Mouse (Mus musculus) megakaryocyte progenitor cell, adult 5-6 weeks (primary cell): ENCODE measurements around the gene Slc27a4. TPM values are rescaled to one million over a fixed set of nuclear protein-coding genes. Genes with fewer than 3 reads are reported as not detected.
"Not testable (repeated sequence)": the region's sequence is repeated elsewhere in the genome, so short reads cannot be mapped to it uniquely, and the experiment has no call there.

ENCODE experiments used
- ATAC-seq: replicated peaks from 2 replicates; pipeline ENCODE4 v1.8.0; 2016; ENCODE audit warnings: mild to moderate bottlenecking, moderate TSS enrichment, inconsistent platforms; ENCODE audit not compliant: poor library complexity
- total RNA-seq, 2 experiments: library from RNA; stranded (forward) in 1 of 2; stranded (reverse) in 1 of 2; fragments of 157-497, 149-512 nt in 1 of 2; fragments of 200-1000 nt in 1 of 2; gene quantifications; 2 replicates each; pipeline versions ENCODE4 v1.2.3 to v1.2.4; 2015 to 2017

The Slc27a4 gene
- total RNA-seq (2015) (4.2 and 5.5 TPM in 2 replicates), total RNA-seq (2017) (6.8 and 7.2 TPM in 2 replicates)

DNA sequence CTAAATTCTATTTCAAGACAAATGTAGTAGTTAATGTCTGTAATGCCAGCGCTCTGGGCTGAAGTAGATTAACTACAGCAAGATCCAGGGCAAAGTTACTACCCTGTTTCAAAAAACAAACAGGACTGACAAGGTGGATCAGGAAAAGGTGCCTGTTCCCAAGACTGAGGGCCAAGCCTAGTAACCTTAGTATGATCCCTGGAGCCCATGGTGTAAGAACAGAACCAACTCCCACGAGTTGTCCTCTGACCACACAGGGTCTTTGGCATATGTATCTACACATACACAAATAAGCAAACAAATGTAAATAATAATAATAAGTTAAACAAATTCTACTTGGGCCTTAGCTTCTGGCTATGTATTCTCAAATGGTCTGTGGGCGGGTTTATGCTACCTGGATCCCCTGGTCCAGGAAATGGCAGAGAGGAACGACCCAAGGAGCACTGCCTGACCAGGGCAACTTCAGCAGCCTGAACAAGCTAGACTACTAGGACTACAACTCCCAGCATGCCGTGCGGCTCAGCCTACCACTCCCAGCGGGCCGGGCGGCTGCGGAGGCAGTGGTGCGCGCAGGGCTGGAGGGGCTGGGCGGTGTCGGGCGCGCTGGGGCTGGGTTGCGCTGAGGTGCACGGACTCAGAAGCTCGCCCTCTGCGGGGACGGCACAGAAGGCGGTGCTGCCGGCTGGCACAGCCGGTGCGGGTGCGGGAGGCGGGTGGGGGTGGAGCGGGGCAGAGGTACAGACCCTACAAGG, at the start of gene Slc27a4:
Gene Slc27a4, plus strand, starts transcription at position 560 of the 752 bp plus-strand sequence.
- peak; percentile 99 for ATAC-seq

DNA sequence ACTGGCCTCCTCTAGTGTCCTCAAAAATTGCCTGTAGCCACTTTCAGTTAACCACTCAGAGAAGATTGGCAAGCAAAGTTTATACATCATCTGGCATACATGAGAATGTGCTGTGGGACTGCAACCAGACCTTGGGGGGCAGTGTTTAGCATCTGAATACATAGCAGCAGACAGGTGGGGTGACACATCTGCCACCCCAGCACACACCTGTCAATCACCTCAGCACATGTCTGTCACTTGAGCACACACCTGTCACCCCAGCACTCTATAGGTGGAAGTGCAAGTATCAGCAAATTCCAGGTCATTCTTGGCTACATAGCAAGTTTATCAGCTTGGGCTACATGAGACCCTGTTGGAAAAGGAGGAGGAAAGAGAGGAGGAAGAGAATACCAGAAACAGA, 46.7 kb upstream of the Slc27a4 start:
- no peak for ATAC-seq

DNA sequence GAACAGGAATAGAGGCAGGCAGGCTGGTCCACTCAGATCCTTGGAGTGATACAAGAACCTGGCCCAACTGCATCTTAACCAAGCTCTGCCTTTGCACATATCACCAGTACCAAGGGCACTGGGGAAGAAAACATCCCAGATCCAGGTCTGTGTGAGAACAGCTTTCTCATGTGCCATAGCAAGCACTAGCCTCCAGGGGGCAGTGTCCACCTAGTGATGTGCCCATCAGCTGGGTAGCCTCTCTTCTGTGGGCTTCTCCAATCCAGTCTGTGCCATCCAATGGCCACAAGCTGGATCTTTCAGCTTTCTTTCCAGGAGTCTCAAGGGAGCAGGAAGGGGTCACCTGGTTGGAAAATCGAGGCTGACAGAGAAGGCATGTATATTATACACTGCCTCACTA, 37.6 kb upstream of the Slc27a4 start:
- ATAC-seq: peak; percentile 99

DNA sequence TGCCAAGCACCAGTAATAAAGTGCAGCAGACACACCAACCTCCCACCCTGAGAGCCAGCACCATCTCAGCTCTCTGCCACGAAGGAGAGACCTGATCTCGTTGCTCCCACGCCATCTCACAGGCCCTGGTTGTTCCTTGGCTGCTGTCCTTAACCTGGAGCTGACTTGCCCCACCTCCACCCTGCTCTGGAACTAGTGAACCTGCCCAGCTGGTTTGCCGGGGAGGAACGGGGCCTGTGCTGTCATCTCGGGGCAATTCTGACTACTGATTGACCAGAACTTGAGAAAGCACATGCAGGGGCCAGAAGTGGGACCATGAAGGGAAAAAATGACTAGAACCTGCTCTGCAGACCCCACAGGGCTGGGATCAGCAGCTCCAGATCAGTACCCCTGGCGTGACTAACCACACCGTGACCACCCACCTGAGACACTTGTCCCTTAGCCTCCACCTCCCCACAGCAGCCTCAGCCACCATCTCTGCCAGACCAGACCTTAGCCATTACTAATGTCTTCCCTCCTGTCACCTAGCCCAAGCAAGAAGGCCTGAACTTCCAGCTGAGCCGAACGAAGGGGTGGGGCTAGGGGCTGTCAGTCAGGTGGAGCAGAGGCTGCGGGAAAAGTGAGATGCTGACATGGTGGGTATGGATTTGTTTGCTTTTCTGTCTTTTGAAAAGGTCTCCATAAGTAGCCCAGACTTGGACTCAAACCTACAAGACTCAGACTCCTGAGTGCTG, 34.3 kb upstream of the Slc27a4 start:
- ATAC-seq: no peak

DNA sequence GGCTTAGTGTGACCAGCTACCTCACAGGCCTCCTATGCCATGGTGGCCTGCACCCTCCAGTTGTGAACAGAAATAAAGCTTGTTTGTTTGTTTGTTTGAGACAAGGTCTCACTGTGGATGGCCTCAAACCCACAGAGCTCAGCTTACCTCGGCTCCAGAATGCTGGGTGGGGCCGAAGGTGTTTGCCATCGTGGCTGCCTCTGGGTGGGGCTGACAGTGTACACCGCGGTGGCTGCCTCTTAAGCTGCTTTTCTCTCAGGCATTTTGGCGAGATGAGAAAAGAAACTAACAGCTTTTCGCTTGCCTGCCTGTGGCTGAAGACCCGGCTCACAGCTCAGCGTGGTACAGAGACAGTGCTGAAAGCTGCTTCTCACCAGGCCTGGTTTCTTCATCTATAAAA, 33.5 kb upstream of the Slc27a4 start:
- no peak for ATAC-seq

DNA sequence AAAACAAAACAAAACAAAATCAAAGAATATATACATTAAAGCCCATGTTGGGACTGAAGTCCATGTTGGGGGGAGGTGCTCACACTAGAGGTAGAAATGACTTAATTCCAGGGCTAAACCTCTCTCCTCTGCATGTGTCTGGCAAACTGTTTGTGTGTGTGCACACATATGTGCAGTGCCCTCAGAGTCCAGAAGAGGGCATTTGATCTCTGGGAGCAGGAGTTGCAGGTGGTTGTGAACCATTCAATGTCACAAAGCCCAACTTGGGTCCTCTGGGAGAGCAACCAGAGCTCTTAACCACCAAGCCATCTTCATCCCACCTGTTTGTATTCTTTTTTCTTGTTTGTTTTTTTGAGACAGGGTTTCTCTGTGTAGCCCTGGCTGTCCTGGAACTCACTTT, 32.3 kb upstream of the Slc27a4 start:
- no peak for ATAC-seq

DNA sequence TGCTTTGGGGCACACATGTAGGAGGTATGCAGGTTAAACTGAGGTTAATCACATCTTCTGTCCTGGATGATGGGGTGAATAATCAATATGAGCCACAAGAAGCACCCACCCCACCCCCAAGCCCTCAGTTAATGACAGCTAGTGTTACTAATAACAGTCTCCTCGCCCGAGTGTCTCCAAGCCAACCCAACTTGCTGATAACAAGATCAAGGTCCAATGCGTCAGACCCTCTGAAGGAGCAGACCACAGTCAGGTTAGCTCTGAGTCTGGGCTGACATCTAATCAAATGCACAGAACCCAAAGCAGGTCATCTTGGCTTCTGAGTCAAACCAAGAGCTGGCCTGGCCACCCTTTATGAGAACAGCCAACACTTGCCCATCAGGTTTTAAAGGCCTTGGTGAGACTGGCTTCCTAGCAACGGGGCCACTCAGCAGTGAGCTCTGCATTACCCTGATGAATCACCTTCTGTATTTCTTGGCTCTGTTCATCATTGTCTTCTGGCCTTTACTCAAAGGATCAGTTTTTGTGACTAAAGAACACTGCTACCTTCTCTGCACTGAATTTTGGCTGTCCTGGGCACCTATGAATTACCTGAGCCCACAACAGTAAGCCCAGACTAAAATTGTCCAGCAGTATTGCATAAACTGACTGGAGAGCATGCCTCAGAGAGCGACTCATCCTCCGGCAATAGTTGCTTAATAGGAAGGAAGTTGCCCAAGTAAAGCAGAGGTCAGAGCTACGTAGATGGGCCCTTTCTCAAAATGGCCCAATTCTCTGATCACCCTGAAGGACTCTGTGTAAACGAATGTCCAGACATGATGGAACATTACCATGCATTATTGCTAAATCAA, 30.6 kb upstream of the Slc27a4 start:
- ATAC-seq: peak; percentile 82

DNA sequence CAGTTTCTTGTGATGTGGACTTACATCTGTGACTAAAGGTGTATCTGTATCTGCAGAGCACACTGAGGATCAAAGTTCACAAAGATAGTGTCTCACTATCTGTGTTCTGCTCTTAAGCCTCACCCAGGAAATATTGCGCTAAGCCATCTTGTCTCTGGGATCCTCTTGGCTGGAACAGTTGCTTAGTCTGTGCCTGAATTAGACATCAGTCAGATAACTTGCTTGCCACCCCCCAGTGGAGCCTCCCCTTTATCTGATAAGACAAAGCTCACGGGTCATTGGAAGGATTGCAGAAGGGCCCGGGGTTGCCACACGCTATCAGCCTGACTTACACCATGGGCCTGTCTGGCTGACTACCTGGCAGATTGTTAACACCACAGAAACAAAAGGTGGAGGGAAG, 29.1 kb upstream of the Slc27a4 start:
- ATAC-seq: peak; percentile 41

DNA sequence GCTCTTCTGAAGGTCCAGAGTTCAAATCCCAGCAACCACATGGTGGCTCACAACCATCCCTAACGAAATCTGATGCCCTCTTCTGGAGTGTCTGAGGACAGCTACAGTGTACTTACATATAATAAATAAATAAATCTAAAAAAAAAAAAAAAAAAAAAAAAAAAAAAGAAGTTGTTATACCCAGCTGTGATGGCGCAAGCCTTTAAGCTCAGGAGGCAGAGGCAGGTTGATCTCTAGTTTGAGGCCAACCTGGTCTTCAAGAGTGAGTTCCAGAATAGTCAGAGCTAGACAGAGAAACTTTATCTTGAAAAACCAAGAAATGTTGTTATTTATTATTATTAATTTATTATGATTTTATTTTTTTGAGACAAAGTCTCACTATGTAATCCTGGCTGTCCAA, 21.2 kb upstream of the Slc27a4 start:
- ATAC-seq: not testable (repeated sequence)

DNA sequence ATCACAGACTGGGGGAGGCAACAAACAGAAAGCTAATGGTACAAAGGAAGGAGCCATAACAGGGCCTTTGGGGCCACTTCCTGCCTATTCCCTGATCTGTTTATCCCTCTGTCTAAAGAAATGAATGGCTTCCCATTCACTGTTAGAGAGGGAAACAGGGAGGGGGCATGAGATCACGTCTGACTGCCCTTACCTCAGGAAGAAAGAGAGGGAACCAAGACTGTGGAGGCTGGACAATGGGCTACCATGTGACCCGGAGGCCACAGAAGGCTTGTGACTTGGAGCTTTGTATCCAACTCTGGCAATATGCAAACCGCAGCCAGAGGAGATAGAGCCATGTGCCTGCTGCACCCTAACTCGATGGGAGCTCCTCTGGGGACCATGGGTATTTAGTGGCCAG, 18.1 kb upstream of the Slc27a4 start:
- ATAC-seq: no peak

DNA sequence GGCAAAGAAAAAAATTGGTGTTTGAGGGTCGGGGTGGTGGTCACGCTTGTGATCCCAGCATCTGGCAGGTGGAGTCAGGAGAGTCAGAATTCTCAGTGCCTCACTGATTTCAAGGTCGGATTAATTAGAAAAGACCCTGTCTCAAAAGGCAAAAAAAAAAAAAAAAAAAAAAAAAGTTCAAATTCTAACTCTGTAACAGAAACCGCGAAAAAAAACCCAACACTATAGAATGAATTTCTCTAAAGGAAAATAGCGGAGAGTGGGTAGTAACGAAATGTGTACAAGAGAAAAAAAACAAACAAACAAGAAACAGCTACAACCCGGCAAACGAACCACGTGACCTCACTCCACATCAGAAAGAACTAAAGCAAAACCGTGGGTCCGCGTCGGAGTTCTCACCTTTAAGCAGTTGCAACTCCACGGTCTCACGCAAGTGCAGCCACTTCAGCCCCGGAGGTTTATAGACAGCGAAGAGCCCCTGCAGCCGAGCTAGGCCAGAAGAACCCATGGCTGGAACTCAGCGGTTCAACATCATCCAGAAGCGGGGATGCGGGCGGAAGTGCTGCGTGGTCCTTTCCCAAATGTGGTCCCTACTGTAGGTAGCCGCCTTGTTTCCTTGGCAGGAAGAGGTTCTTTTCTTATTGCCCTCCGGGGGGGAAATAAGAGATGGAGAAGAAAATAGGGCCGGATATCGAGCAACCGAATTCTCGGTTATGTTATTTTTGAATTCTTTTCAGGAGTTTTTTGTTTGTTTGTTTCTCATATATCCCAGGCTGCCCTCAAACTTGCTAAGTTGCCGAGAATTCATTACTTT, 15.1 kb upstream of the Slc27a4 start, which contains the start of gene Coq4:
Gene Coq4, plus strand, starts transcription at position 390 of the 814 bp plus-strand sequence.
- ATAC-seq: peak; percentile 97

DNA sequence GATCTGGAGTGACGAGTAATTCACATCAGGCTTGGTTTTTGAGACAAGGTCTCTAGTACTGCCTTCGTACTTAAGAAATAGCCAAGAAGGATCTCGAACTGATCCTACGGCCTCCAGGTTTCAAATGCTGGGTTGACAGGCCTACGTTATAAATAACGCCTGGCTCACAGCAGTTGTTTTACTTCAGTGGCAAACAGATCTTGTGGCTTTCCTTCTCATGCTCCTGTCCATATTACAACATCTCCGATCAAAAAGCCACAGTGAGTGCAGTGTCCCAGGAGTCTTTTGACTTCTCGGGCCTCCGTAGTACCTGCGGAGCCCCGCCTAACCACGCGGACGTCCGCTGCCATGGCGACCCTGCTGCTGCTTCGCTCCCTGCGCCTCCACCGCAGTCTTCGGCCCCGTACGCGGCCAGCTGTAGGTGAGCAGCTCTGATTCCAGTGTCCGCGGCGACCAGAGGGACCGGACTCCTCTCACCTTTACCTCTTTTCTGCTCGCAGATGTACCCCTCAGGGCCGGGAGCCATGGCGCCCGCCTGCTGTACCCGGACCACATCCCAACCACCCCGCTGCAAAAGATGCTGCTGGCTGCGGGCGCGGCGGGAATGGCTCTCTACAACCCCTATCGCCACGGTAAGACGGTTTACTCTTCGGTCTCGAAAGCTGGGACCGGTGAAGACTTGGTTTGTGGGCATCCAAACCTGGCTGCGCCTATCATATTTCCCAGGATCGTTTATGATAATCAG, 14.3 kb upstream of the Slc27a4 start, which contains the start of gene Trub2:
Gene Trub2, minus strand, starts transcription at position 566 of the 745 bp plus-strand sequence.
- ATAC-seq: peak; percentile 95

DNA sequence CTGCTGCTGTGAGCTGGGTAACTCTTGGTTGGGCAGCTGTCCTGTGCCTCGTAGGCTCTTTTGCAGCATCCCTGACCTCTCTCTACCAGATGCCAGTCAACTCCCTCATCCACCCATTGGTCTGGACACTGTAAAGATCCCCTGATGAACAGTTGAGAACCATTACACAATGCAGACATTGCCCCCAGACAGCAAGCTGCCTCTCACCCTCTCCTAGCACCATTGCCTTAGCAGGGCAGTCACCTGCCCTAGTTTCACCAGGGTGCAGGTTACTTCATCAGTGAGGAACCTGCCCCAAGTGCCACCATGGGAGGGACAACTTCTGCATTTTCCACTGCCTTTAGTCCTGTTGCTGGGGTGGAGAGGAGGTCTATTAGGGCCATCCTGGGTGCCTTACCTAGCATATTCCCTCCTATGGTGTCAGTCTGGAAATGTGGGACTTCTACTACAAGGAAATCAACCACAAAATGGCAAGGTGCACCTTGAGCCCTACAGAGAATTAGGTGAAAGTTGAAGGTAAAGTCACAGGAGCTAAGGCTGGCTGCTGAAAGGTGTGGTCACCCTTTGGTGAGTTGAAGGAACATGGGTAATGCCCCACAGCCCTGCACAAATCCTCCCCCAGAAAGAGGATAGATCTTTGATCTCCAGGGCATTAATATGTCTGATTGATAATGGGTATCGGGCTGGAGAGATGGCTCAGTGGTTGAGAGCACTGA, 9.5 kb upstream of the Slc27a4 start:
- no peak for ATAC-seq

DNA sequence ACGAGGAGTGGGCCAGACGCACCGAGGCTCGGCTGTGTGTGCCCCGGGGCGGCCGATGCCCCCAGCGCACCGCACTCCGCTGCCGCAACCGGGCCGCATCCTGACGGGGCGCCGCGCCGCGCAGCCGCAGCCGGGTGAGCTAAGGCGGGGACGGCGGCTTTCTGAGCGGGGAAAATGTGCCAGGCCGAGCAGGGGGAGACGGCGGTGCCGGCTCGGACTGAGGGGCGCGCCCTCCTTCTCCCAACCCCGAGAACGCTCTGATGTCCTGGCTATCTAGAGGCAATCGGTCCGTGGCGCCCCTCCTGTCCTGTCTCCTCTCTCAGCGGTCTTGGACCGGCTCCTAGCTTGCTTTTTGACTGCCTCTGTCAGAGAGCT, 380 bp downstream of the Slc27a4 start:
- peak; percentile 8; the same call in 1 of the 2 replicates for ATAC-seq

DNA sequence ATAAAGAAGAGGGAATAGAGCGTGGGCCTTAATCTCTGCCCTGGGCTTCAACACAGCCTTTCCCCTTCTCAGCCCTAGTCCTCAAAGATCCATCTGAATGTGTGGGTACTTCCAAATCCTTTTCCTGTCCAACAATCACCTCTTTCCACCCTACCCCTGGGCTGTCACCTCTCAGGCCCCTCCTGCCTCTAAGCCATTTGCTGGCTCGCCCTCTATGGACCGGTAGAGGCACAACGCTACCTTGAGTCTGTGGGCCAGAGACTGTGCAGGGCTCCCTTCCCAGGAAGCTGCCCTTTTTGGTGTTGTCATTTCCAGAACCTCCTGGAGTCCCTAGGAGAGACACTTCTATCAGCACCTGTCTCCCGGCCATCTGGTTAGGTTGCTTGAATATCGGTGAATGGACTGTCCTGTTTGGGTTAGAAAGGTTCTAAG, 982 bp downstream of the Slc27a4 start:
- ATAC-seq: peak; percentile 81

DNA sequence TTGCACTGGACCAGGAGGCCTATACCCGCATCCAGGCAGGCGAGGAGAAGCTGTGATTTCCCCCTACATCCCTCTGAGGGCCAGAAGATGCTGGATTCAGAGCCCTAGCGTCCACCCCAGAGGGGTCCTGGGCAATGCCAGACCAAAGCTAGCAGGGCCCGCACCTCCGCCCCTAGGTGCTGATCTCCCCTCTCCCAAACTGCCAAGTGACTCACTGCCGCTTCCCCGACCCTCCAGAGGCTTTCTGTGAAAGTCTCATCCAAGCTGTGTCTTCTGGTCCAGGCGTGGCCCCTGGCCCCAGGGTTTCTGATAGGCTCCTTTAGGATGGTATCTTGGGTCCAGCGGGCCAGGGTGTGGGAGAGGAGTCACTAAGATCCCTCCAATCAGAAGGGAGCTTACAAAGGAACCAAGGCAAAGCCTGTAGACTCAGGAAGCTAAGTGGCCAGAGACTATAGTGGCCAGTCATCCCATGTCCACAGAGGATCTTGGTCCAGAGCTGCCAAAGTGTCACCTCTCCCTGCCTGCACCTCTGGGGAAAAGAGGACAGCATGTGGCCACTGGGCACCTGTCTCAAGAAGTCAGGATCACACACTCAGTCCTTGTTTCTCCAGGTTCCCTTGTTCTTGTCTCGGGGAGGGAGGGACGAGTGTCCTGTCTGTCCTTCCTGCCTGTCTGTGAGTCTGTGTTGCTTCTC, 13.4 kb downstream of the Slc27a4 start:
- no peak for ATAC-seq

DNA sequence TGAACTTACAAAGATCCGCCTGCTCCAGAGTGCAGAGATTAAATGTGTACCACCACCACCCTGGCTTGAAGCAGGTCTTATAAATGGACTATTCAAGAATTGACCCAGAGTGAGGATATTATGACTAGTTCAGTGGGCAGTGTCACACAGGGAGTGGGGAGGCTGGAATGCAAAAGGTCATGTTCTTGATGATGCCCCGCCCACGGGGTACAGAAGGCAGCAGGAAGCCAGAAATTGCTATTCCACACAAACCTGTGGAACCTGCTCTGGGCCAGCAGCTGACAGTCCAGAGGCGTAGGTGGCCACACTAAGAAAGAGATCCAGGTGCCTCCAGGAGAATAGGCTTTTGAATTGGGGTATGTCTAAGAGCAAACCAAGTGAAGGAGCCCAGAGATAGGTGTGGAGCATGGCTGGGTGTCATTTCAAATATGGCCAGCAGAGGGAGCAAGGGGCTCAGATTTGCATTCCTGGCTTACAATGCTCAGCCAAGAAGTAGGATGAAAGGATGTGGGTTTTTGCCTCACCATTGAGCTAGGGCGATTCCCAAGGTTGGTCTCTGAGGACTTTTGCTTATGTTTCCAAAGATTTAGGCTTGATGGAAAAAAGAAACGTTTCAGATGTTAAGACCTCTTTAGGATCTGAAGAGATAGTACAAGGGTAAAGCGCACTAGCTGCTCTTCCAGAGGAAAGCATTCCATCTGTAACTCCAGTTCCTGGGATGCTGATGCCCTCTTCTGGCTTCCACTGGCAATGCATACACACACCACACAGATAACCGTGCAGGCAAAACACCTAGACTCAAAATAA, 15.2 kb downstream of the Slc27a4 start:
- ATAC-seq: peak; percentile 77

DNA sequence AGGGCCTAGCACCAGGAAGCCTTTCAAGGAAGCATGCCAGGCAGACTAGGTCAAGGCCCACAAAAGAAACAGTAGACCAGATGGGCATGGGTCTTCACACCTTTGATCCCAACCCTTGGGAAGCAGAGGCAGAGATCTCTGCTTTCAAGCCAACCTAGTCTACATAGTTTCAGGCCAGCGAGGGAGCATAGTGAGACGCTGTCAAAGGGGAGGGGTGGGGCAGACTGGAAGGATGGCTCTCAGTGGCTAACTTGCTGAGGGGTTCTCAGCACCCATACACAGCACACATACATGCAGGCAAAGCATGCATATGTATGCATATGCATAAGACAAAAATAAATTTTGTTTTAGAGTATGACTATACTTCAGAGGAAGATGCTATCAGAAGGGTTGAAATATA, 16.9 kb downstream of the Slc27a4 start:
- no peak for ATAC-seq
